Mouse (Mus musculus): ENCODE measurements around the gene Cdc42bpb. TPM values are rescaled to one million over a fixed set of nuclear protein-coding genes. Genes with fewer than 3 reads are reported as not detected.

Gene Cdc42bpb
- polyA plus RNA-seq, 1 experiment: 48.1 TPM

DNA sequence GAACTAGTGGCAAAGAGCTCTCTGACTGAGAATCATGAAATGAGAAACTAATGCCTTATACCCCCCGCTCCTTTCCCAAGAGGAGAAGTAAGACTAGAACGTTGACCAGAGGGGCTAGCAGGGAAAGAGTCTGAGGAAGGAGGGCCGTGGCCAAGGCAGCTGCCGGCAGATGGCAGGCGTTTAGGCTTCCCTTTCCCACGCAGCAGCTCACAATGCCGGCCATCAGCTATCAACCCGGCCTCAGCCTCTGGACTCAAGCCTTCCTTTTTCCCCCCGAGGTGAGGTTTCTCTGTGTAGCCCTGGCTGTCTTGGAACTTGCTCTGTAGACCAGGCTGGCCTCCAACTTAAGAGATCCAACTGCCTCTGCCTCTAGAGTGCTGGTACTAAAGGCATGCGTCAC, 25.0 kb downstream of the Cdc42bpb start:
- H3ac ChIP-seq (ENCODE audit: control insufficient read depth, insufficient read length, low read depth): no peak overlapping the region
- H3K36me3 ChIP-seq (ENCODE audit: control insufficient read depth, insufficient read depth): no peaks in the 10 kb centered on the region
- peaks cover 96% of the 10 kb centered on the region for H3K79me2 ChIP-seq (ENCODE audit: control insufficient read depth, insufficient read depth)

DNA sequence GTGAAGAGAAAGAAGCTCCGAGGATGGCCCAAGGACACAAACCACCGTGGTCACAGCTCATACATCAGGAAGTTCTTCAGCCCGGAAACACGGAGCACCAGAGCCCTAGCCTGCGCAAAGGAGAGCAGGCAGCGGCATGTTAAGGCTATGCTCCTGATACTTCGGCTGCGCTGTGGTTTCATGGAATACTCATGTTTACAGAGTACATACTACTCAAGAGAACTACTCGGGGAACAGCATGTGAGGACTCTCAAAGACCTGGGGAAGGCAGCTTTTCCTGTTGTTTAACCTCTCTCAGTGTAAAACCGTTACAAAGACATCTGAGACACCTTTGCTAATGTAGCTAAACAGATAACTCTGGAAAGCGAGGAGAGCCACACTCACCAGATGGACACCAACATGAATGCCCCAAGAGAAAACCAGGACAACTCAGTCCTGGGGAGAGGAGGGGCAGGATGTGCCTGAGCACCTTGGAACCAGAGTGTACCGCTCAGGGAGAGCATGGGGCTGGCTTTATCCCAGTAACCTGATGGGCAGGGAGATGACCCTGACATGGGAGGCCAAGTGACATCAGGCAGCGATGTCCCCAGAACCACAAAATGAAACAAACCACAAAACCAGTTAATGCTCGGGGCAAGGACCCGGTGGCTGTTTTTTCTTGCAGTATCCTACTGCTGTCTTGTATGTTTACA, 27.8 kb downstream of the Cdc42bpb start:
- Histone ChIP-seq H3K36me3 (ENCODE audit: control insufficient read depth, insufficient read depth) (no peaks in the 10 kb centered on the region), H3K27me3 (ENCODE audit: control insufficient read depth, insufficient read depth, insufficient read length) (no peaks in the 10 kb centered on the region), H3K79me3 (ENCODE audit: low read depth) (peaks cover 82% of the 10 kb centered on the region), H3K79me2 (ENCODE audit: control insufficient read depth, insufficient read depth) (peaks cover 96% of the 10 kb centered on the region), H3ac (ENCODE audit: control insufficient read depth, insufficient read length, low read depth) (no peak overlapping the region), H3K4me3 (ENCODE audit: insufficient read depth, poor library complexity, severe bottlenecking) (no peak overlapping the region)
- TF ChIP-seq MYOG (IDR thresholded peaks at IDR 0.05; ENCODE audit: control insufficient read depth, extremely low read depth, insufficient read length) (no peak), CTCF (IDR thresholded peaks at IDR 0.05; ENCODE audit: control insufficient read depth, insufficient read depth, insufficient read length) (no peak), MAX (IDR thresholded peaks at IDR 0.05) (no peak), FOSL1 (IDR thresholded peaks at IDR 0.05; ENCODE audit: insufficient read depth, low read length, poor library complexity, severe bottlenecking) (no peak), CEBPB (IDR thresholded peaks at IDR 0.05; ENCODE audit: low read depth) (no peak), USF1 (IDR thresholded peaks at IDR 0.05; ENCODE audit: low read depth) (no peak), MYOD1 (IDR thresholded peaks at IDR 0.05; ENCODE audit: control insufficient read depth, insufficient read length, low read depth) (no peak)

More for the DNA sequence above, 25.0 kb downstream of the Cdc42bpb start:
- TF ChIP-seq USF1 (IDR thresholded peaks at IDR 0.05; ENCODE audit: low read depth) (no peak), MYOD1 (IDR thresholded peaks at IDR 0.05; ENCODE audit: control insufficient read depth, insufficient read length, low read depth) (no peak), MAX (IDR thresholded peaks at IDR 0.05) (no peak), MYOG (IDR thresholded peaks at IDR 0.05; ENCODE audit: control insufficient read depth, extremely low read depth, insufficient read length) (no peak), FOSL1 (IDR thresholded peaks at IDR 0.05; ENCODE audit: insufficient read depth, low read length, poor library complexity, severe bottlenecking) (no peak), CEBPB (IDR thresholded peaks at IDR 0.05; ENCODE audit: low read depth) (no peak), CTCF (IDR thresholded peaks at IDR 0.05; ENCODE audit: control insufficient read depth, insufficient read depth, insufficient read length) (no peak)
- Histone ChIP-seq H3K27me3 (ENCODE audit: control insufficient read depth, insufficient read depth, insufficient read length) (no peaks in the 10 kb centered on the region), H3K4me3 (ENCODE audit: insufficient read depth, poor library complexity, severe bottlenecking) (no peak overlapping the region), H3K79me3 (ENCODE audit: low read depth) (peaks cover 86% of the 10 kb centered on the region)

DNA sequence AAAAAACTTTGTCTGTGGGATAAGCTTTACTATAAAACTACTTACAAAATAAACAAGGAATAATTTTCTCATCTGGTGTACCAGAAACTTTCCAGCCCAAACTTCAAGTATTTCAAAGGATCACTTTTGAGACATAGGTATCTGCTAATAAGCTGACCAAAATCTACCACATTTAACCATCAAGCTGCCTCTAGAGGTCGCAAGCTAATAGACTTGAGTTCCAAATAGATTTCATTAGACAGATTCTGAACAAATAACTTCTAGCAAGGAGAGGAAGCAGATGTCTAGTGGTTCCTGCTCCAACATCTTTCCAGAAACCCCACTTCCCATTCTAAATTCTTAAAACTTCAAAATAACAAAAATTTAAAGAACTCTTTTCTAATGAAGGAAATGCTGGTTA, 33.6 kb downstream of the Cdc42bpb start:
- Histone ChIP-seq H3ac (ENCODE audit: control insufficient read depth, insufficient read length, low read depth) (no peak overlapping the region), H3K36me3 (ENCODE audit: control insufficient read depth, insufficient read depth) (peaks cover 18% of the 10 kb centered on the region), H3K79me2 (ENCODE audit: control insufficient read depth, insufficient read depth) (peaks cover 68% of the 10 kb centered on the region), H3K79me3 (ENCODE audit: low read depth) (peaks cover 42% of the 10 kb centered on the region), H3K27me3 (ENCODE audit: control insufficient read depth, insufficient read depth, insufficient read length) (no peaks in the 10 kb centered on the region), H3K4me3 (ENCODE audit: insufficient read depth, poor library complexity, severe bottlenecking) (no peak overlapping the region)
- TF ChIP-seq CTCF (IDR thresholded peaks at IDR 0.05; ENCODE audit: control insufficient read depth, insufficient read depth, insufficient read length) (no peak), FOSL1 (IDR thresholded peaks at IDR 0.05; ENCODE audit: insufficient read depth, low read length, poor library complexity, severe bottlenecking) (no peak), MYOG (IDR thresholded peaks at IDR 0.05; ENCODE audit: control insufficient read depth, extremely low read depth, insufficient read length) (no peak), MAX (IDR thresholded peaks at IDR 0.05) (no peak), CEBPB (IDR thresholded peaks at IDR 0.05; ENCODE audit: low read depth) (no peak), MYOD1 (IDR thresholded peaks at IDR 0.05; ENCODE audit: control insufficient read depth, insufficient read length, low read depth) (no peak), USF1 (IDR thresholded peaks at IDR 0.05; ENCODE audit: low read depth) (no peak)

DNA sequence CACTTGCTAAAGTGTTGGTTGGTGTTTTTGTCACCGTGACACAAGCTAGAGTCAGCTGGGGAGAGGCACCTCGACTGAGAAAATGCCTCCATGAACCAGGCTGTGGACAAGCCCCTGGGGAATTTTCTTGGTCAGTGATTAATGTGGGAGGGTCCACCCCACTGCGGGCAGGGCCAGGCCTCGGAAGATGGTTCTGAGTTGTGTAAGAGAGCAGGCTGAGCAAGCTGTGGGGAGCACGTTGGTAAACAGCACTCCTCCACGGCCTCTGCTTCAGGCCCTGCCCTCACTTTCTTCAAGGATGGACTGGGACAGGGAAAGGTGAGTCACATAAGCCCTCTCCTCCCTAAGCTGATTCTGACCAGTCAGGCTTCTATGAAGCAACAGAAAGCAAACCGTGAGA, 36.8 kb downstream of the Cdc42bpb start:
- H3K4me3 ChIP-seq (ENCODE audit: insufficient read depth, poor library complexity, severe bottlenecking): no peak overlapping the region
- no peak overlapping the region for H3ac ChIP-seq (ENCODE audit: control insufficient read depth, insufficient read length, low read depth)
- peaks cover 12% of the 10 kb centered on the region for H3K79me3 ChIP-seq (ENCODE audit: low read depth)
- TF ChIP-seq MAX (IDR thresholded peaks at IDR 0.05): peak; percentile 76
- no peak for TF ChIP-seq MYOD1 (IDR thresholded peaks at IDR 0.05; ENCODE audit: control insufficient read depth, insufficient read length, low read depth)
- peak; percentile 81 for TF ChIP-seq CEBPB (IDR thresholded peaks at IDR 0.05; ENCODE audit: low read depth)
- H3K36me3 ChIP-seq (ENCODE audit: control insufficient read depth, insufficient read depth): peaks cover 36% of the 10 kb centered on the region
- H3K27me3 ChIP-seq (ENCODE audit: control insufficient read depth, insufficient read depth, insufficient read length): no peaks in the 10 kb centered on the region
- peaks cover 35% of the 10 kb centered on the region for H3K79me2 ChIP-seq (ENCODE audit: control insufficient read depth, insufficient read depth)

DNA sequence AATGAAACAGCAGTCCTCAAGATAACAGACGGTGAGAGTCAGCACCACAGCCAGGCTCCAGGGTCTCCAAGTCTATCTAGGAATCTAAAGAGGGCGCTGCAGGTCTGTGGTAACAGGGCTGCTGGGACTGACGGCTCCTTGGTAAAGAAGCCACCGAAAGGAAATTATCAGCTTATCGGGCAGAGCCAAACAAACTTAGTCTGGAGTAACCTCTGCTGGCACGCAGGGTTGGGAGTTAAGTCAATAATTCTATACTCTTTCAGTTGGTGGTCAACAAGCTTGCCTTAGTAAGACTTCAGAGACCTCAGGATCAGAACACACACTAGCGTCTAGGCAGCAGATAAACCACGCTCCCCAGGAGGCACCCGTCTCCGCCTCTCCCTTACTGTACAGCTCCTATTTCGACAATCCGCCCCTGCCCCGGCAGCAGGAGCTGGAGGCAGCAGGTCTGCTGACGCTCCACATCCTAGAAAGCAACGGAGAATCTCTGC, 39.6 kb downstream of the Cdc42bpb start:
- H3ac ChIP-seq (ENCODE audit: control insufficient read depth, insufficient read length, low read depth): no peak overlapping the region
- no peak for TF ChIP-seq CEBPB (IDR thresholded peaks at IDR 0.05; ENCODE audit: low read depth)
- peaks cover 41% of the 10 kb centered on the region for H3K36me3 ChIP-seq (ENCODE audit: control insufficient read depth, insufficient read depth)
- peaks cover 15% of the 10 kb centered on the region for H3K79me2 ChIP-seq (ENCODE audit: control insufficient read depth, insufficient read depth)
- no peak overlapping the region for H3K4me3 ChIP-seq (ENCODE audit: insufficient read depth, poor library complexity, severe bottlenecking)
- peaks cover 3% of the 10 kb centered on the region for H3K79me3 ChIP-seq (ENCODE audit: low read depth)
- H3K27me3 ChIP-seq (ENCODE audit: control insufficient read depth, insufficient read depth, insufficient read length): no peaks in the 10 kb centered on the region

DNA sequence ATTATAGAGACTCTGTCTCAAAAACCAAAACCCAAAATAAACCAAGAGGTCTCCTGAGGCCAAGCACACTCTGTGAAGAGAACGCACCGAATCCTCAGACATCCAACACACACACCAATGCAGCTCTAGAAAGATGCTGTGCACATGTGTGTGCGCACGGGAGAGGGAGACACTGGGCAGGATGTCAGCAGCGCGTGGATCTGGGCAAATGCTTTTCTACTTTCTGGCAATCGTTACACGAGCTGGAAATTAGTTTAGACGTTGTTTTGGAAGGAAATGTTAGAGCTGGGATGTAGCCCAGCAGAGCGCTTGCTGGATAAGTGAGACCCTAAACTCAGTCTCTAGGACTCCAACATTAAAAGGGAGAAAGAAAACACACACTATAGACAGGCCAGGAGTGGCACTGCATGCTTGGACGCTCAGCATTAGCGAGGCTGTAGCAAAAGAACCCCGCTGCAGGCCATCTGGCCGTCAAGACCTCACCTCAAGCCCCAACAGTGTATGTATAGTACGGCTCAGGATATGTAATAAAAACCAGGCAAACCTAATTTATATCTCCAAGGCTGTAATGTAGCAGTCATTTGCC, 44.4 kb downstream of the Cdc42bpb start:
- TF ChIP-seq MYOD1 (IDR thresholded peaks at IDR 0.05; ENCODE audit: control insufficient read depth, insufficient read length, low read depth) (no peak), CTCF (IDR thresholded peaks at IDR 0.05; ENCODE audit: control insufficient read depth, insufficient read depth, insufficient read length) (no peak), MYOG (IDR thresholded peaks at IDR 0.05; ENCODE audit: control insufficient read depth, extremely low read depth, insufficient read length) (no peak), MAX (IDR thresholded peaks at IDR 0.05) (no peak), FOSL1 (IDR thresholded peaks at IDR 0.05; ENCODE audit: insufficient read depth, low read length, poor library complexity, severe bottlenecking) (no peak), CEBPB (IDR thresholded peaks at IDR 0.05; ENCODE audit: low read depth) (no peak), USF1 (IDR thresholded peaks at IDR 0.05; ENCODE audit: low read depth) (no peak)
- no peak overlapping the region for H3ac ChIP-seq (ENCODE audit: control insufficient read depth, insufficient read length, low read depth)

More for the DNA sequence above, 44.4 kb downstream of the Cdc42bpb start:
- Histone ChIP-seq H3K4me3 (ENCODE audit: insufficient read depth, poor library complexity, severe bottlenecking) (no peak overlapping the region), H3K27me3 (ENCODE audit: control insufficient read depth, insufficient read depth, insufficient read length) (no peaks in the 10 kb centered on the region), H3K36me3 (ENCODE audit: control insufficient read depth, insufficient read depth) (peaks cover 37% of the 10 kb centered on the region), H3K79me3 (ENCODE audit: low read depth) (no peaks in the 10 kb centered on the region), H3K79me2 (ENCODE audit: control insufficient read depth, insufficient read depth) (no peaks in the 10 kb centered on the region)

Measured in C2C12 (cell line).